Mouse (Mus musculus) midbrain, embryonic 15.5 days (tissue): Measurements from ENCODE around the gene Fdx1. TPM values are rescaled to one million over a fixed set of nuclear protein-coding genes. Genes with fewer than 3 reads are reported as not detected.

ENCODE experiments used
- ATAC-seq: fragments of 200-750 bp; cut with Nextera tagmentation; replicated peaks from 2 replicates; pipeline ENCODE4 v1.8.0; 2017; ENCODE audit warnings: moderate TSS enrichment
- H3K27ac ChIP-seq: fragments of 300-500 bp; sonication (generic); 2 replicates; pipeline ENCODE4 v1.5.1; 2015; ENCODE audit warnings: mild to moderate bottlenecking, inconsistent platforms
- H3K27me3 ChIP-seq: fragments of 300-500 bp; sonication (generic); replicated peaks from 2 replicates; pipeline ENCODE4 v1.6.1; 2015; ENCODE audit warnings: inconsistent platforms
- H3K36me3 ChIP-seq: fragments of 300-500 bp; sonication (generic); replicated peaks from 2 replicates; pipeline ENCODE4 v1.6.1; 2015; ENCODE audit warnings: inconsistent platforms
- H3K4me1 ChIP-seq: fragments of 300-500 bp; sonication (generic); 2 replicates; pipeline ENCODE4 v1.6.1; 2015; ENCODE audit warnings: inconsistent platforms
- H3K4me2 ChIP-seq: fragments of 300-500 bp; sonication (generic); 2 replicates; pipeline ENCODE4 v1.6.1; 2015; ENCODE audit warnings: inconsistent platforms, mild to moderate bottlenecking, moderate library complexity
- H3K4me3 ChIP-seq: fragments of 300-500 bp; sonication (generic); 2 replicates; pipeline ENCODE4 v1.5.1; 2015; ENCODE audit warnings: mild to moderate bottlenecking, inconsistent platforms
- H3K9ac ChIP-seq: fragments of 300-500 bp; sonication (generic); 2 replicates; pipeline ENCODE4 v1.6.1; 2015; ENCODE audit warnings: mild to moderate bottlenecking, inconsistent platforms
- H3K9me3 ChIP-seq: fragments of 300-500 bp; sonication (generic); 2 replicates; pipeline ENCODE4 v1.6.1; 2016; ENCODE audit warnings: inconsistent platforms
- WGBS: fragments of 180-500 bp; shearing (Covaris S2); methylation state at CpG from one replicate; pipeline ENCODE4 v1.1.7; 2015; ENCODE audit warnings: mixed read lengths; 5-methylcytosine and 5-hydroxymethylcytosine counted together
- polyA plus RNA-seq: library from polyadenylated mRNA; unstranded; fragments of >200 nt; fragmentation: Nextera tagmentation; extraction: Ambion mirVana; gene quantifications from 2 replicates; pipeline ENCODE4 v1.2.1, GENCODE M21; 2015

Fdx1 gene
- polyA plus RNA-seq, 1 experiment from 2014 or later: 35.7 TPM

GRCm38 (mm10) chr9:51957025-51957424 is 6.3 kb downstream of the Fdx1 start:
- 92% methylated on average over 8 of the region's 8 CpGs for WGBS

GRCm38 (mm10) chr9:51956484-51956883 is 6.9 kb downstream of the Fdx1 start:
- 83% methylated on average over 2 of the region's 2 CpGs for WGBS
- no peak for ATAC-seq
- Histone ChIP-seq H3K27me3 (no peaks in the 10 kb centered on the region), H3K36me3 (peaks cover 5% of the 10 kb centered on the region; the same call in 1 of the 2 replicates), H3K9me3 (no peaks in the 10 kb centered on the region), H3K9ac (no peak overlapping the region), H3K27ac (no peak overlapping the region), H3K4me1 (peaks cover 8% of the 10 kb centered on the region), H3K4me3 (no peak overlapping the region), H3K4me2 (no peak overlapping the region)

More at GRCm38 (mm10) chr9:51957025-51957424, 6.3 kb downstream of the Fdx1 start:
- Histone ChIP-seq H3K9ac (no peak overlapping the region), H3K4me3 (no peak overlapping the region), H3K36me3 (peaks cover 5% of the 10 kb centered on the region; the same call in 1 of the 2 replicates), H3K9me3 (no peaks in the 10 kb centered on the region), H3K27me3 (no peaks in the 10 kb centered on the region), H3K27ac (no peak overlapping the region), H3K4me1 (peaks cover 13% of the 10 kb centered on the region), H3K4me2 (no peak overlapping the region)
- no peak for ATAC-seq

DNA sequence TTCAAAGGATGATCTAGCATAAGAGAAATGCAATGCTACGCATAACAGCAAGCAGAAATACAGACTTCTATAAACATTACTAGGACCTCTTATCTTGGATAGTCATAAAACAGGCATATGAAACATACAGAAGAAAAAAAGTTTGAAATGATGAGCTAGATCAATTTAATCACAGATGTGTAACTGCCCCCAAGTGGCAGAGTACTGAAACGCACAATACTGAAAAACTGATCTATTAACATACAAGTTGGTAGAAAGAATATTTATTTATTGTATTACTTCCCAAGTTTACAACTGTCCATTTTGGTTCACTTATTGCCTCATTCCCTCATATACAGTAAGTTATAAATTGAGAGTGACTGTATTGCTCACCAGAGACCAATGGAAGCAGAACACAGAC is 12.0 kb downstream of the Fdx1 start:
- WGBS: 82% methylated on average over 2 of the region's 2 CpGs
- ATAC-seq: no peak

DNA sequence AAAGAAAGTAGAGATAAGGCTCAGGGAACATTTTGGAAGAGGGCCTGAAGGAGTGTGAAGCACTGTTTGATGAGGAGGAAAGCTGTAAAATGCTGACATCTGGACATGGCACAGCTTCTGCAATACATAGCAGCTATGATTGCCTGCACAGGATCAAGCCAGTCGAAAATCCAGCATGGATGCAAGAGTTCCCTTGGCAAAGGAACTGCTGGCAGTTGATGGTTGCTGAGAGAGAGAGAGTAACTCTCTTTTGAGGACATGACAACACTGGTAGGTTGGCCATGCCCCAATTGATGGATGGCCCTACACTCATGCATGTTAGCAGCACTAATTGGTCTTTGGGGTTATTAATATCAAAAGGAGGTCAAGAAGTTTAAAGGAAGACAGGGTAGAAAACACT is 12.7 kb downstream of the Fdx1 start:
- no peak for ATAC-seq
- Histone ChIP-seq H3K9ac (no peak overlapping the region), H3K4me2 (no peak overlapping the region), H3K4me3 (no peak overlapping the region), H3K27me3 (no peaks in the 10 kb centered on the region), H3K36me3 (no peaks in the 10 kb centered on the region), H3K4me1 (no peaks in the 10 kb centered on the region), H3K9me3 (no peaks in the 10 kb centered on the region), H3K27ac (no peak overlapping the region)
- WGBS: 69% methylated on average over 1 of the region's 1 CpGs

More for the DNA sequence above, 12.0 kb downstream of the Fdx1 start:
- Histone ChIP-seq H3K4me3 (no peak overlapping the region), H3K9ac (no peak overlapping the region), H3K27ac (no peak overlapping the region), H3K4me1 (no peaks in the 10 kb centered on the region), H3K27me3 (no peaks in the 10 kb centered on the region), H3K9me3 (no peaks in the 10 kb centered on the region), H3K36me3 (peaks cover 5% of the 10 kb centered on the region; the same call in 1 of the 2 replicates), H3K4me2 (no peak overlapping the region)

DNA sequence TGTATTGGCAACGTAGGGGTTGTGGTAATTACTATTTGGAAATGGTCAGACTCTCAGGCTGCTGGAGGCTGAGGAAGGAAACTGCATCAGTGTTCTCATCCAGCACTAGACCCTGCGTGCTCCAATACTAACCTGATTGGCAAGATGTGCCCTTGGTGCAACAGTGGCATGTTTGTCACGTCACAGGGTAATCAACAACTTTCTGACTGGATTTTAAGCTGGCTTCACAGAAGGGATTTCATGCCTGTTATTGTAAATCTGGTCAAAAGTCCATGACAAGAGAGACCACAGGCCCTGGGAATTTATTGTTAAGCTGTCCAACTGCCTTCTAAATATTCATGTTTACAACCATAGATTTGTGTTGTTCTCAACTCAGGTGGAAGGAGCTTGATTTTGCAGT is 13.1 kb downstream of the Fdx1 start:
- Histone ChIP-seq H3K27ac (no peak overlapping the region), H3K4me1 (no peaks in the 10 kb centered on the region), H3K4me3 (no peak overlapping the region), H3K9ac (no peak overlapping the region), H3K36me3 (no peaks in the 10 kb centered on the region), H3K27me3 (no peaks in the 10 kb centered on the region), H3K4me2 (no peak overlapping the region), H3K9me3 (no peaks in the 10 kb centered on the region)
- 62% methylated on average over 3 of the region's 3 CpGs for WGBS
- ATAC-seq: no peak

GRCm38 (mm10) chr9:51943934-51944333 is 19.4 kb downstream of the Fdx1 start:
- H3K4me1 ChIP-seq: no peaks in the 10 kb centered on the region
- H3K4me3 ChIP-seq: no peak overlapping the region
- H3K27me3 ChIP-seq: no peaks in the 10 kb centered on the region
- no peak overlapping the region for H3K9ac ChIP-seq
- H3K36me3 ChIP-seq: no peaks in the 10 kb centered on the region
- H3K4me2 ChIP-seq: no peak overlapping the region
- H3K9me3 ChIP-seq: no peaks in the 10 kb centered on the region
- no peak overlapping the region for H3K27ac ChIP-seq
- 94% methylated on average over 6 of the region's 6 CpGs for WGBS
- ATAC-seq: no peak

DNA sequence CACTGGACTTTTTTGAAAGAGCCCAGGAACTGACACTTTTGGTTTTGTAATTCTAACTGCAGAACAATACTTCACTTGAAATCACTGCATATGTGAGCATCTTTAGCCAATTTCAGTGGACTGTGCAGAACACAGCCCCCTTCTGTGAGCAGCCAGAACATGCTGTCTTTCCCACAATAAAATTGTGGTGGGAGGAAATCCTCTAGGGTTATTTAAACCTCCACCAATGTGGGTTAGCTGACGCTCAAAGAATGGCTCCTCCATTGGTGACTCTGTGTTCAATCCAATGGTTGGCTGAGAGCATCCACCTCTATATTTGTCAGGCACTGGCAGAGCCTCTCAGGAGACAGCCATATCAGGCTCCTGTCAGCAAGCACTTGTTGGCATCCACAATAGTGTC is 28.7 kb downstream of the Fdx1 start:
- Histone ChIP-seq H3K27me3 (no peaks in the 10 kb centered on the region), H3K4me1 (no peaks in the 10 kb centered on the region), H3K4me2 (no peak overlapping the region), H3K36me3 (no peaks in the 10 kb centered on the region), H3K9me3 (no peaks in the 10 kb centered on the region), H3K9ac (no peak overlapping the region), H3K27ac (no peak overlapping the region), H3K4me3 (no peak overlapping the region)
- WGBS: 81% methylated on average over 1 of the region's 1 CpGs
- ATAC-seq: no peak

DNA sequence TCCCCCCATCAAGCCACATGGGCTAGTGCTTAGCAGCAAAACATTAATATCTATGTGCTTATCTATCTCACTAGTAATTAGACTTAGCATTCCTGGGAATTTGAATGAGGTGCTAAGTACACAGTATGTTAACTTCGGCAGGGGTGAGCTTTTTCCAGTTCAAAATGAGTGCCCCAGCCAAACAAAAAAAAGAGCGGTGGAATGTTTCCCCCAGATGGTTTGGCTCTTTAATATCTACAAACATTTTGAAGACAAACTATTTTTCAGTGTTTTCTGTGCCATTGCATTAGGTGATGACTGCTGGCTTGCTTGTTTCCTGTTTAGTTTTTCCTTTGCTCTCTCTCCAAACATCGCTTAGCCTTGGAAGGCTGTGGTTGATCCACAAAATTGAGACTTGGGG is 31.4 kb downstream of the Fdx1 start:
- no peak for ATAC-seq
- no peak overlapping the region for H3K4me3 ChIP-seq
- H3K9ac ChIP-seq: no peak overlapping the region
- H3K9me3 ChIP-seq: no peaks in the 10 kb centered on the region
- no peaks in the 10 kb centered on the region for H3K27me3 ChIP-seq
- 92% methylated on average over 3 of the region's 3 CpGs for WGBS
- H3K27ac ChIP-seq: no peak overlapping the region
- no peaks in the 10 kb centered on the region for H3K36me3 ChIP-seq
- no peak overlapping the region for H3K4me2 ChIP-seq
- peaks cover 5% of the 10 kb centered on the region for H3K4me1 ChIP-seq

DNA sequence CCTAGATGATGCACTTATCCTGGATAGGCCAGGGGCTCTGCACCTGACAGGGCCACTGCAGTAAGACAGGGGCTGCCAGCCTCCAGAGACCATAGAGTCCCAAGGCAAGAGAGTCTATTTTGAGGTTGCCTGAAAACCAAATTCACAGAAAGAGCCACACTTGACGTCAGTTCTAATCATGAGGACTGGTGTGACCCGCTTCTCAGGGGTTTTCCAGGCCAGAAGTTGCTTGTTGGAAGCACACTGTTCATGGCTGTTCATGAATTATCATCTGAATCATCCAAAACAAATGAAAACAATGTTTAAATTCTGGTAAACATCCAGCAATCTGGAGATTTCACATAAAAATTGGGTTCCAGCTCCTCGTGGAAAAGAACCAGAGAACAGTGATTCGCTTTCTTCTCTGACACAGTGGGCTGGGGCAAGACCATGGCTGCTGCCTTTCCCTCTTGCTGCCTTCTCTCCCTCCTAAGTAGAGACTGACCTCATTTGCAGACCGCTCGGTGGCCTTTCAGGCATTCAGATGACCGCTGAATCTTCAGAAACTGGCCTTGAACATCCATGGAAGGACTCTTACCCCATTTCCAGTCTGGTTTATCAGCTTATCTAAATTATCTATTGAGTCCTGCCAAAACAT is 32.2 kb downstream of the Fdx1 start:
- no peak overlapping the region for H3K27ac ChIP-seq
- ATAC-seq: no peak

GRCm38 (mm10) chr9:51929972-51930371 is 33.4 kb downstream of the Fdx1 start:
- H3K27me3 ChIP-seq: no peaks in the 10 kb centered on the region
- no peaks in the 10 kb centered on the region for H3K36me3 ChIP-seq
- no peak overlapping the region for H3K27ac ChIP-seq
- peaks cover 5% of the 10 kb centered on the region for H3K4me1 ChIP-seq
- no peak overlapping the region for H3K9ac ChIP-seq
- no peak overlapping the region for H3K4me3 ChIP-seq
- no peak overlapping the region for H3K4me2 ChIP-seq
- no peak for ATAC-seq
- H3K9me3 ChIP-seq: no peaks in the 10 kb centered on the region
- WGBS: 89% methylated on average over 5 of the region's 5 CpGs

More for the DNA sequence above, 32.2 kb downstream of the Fdx1 start:
- Histone ChIP-seq H3K4me1 (peaks cover 5% of the 10 kb centered on the region), H3K9ac (no peak overlapping the region), H3K27me3 (no peaks in the 10 kb centered on the region), H3K9me3 (no peaks in the 10 kb centered on the region), H3K36me3 (no peaks in the 10 kb centered on the region), H3K4me2 (no peak overlapping the region), H3K4me3 (no peak overlapping the region)
- WGBS: 92% methylated on average over 7 of the region's 7 CpGs

- Histone ChIP-seq H3K9me3 (no peaks in the 10 kb centered on the region), H3K36me3 (no peaks in the 10 kb centered on the region), H3K4me1 (peaks cover 5% of the 10 kb centered on the region), H3K27ac (no peak overlapping the region), H3K4me2 (no peak overlapping the region), H3K9ac (no peak overlapping the region), H3K4me3 (no peak overlapping the region), H3K27me3 (no peaks in the 10 kb centered on the region)
- WGBS: 58% methylated on average over 7 of the region's 7 CpGs
- 0 out of 2 replicates have a peak, but pooled peaks have one; percentile 20 for ATAC-seq
Observed at GRCm38 (mm10) chr9:51928659-51929058, 34.7 kb downstream of the Fdx1 start.

DNA sequence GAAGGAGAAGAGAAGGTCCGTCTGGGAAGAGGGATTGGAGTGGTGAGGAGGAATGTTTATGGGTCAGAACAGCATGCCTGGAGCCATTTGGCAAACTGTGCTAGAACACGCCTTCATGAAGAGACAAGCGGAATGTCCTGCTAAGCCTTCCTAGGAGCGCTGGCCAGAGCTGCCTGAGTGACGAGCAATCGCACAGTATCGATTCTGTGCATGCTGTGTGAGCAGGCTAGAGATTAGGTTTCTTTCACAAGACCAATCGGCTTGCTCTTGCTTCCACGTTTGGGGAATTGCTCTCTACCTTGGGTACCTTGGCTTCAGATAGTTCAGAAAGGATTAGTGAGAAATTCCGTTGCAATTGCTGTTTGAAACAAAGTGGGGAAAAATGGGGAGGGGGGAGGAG is 35.2 kb downstream of the Fdx1 start:
- H3K4me2 ChIP-seq: no peak overlapping the region
- H3K9me3 ChIP-seq: no peaks in the 10 kb centered on the region
- H3K36me3 ChIP-seq: no peaks in the 10 kb centered on the region
- no peak overlapping the region for H3K4me3 ChIP-seq
- 0 out of 2 replicates have a peak overlapping the region, but pooled peaks have one; percentile 3 for H3K27ac ChIP-seq
- no peak overlapping the region for H3K9ac ChIP-seq
- ATAC-seq: no peak
- peaks cover 5% of the 10 kb centered on the region for H3K4me1 ChIP-seq
- 28% methylated on average over 10 of the region's 10 CpGs for WGBS
- H3K27me3 ChIP-seq: no peaks in the 10 kb centered on the region

DNA sequence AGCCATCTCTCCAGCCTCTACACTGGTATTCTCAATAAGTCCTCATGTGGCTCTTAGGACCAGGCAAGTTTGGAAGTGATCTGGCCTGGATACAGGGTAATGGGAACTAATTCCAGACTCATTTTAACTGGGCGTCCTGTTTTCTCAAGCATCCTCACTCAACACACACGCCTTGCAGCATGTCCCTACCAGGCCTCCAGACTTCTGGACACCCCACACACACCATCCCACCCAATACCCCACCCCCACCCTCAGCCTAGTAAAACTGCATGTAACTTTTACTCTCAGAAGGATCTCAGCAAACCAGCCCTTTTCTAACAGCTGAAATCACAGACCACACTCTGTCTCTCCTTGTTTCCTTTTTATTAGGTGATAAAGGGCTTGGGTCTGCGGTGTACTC is 35.7 kb downstream of the Fdx1 start:
- 81% methylated on average over 3 of the region's 3 CpGs for WGBS
- H3K27ac ChIP-seq: 0 out of 2 replicates have a peak overlapping the region, but pooled peaks have one; percentile 3

More for the DNA sequence above, 35.7 kb downstream of the Fdx1 start:
- peaks cover 5% of the 10 kb centered on the region for H3K4me1 ChIP-seq
- no peaks in the 10 kb centered on the region for H3K9me3 ChIP-seq
- no peaks in the 10 kb centered on the region for H3K36me3 ChIP-seq
- no peak overlapping the region for H3K4me2 ChIP-seq
- no peak overlapping the region for H3K9ac ChIP-seq
- H3K27me3 ChIP-seq: no peaks in the 10 kb centered on the region
- no peak overlapping the region for H3K4me3 ChIP-seq
- no peak for ATAC-seq
